Mouse (Mus musculus) heart, adult 2 months (tissue): ENCODE results near the gene Cenpm.

Experiments
- CTCF ChIP-seq: fragments of 200-600 bp; IDR thresholded peaks from 2 replicates; pipeline ENCODE4 v1.8.1; 2022; ENCODE audit warnings: antibody characterized with exemption, mild to moderate bottlenecking, moderate library complexity
- EP300 ChIP-seq: fragments of 200-500 bp; IDR thresholded peaks from 2 replicates; pipeline ENCODE4 v1.6.1; 2011; ENCODE audit warnings: low read depth, low read length, control low read depth; ENCODE audit not compliant: insufficient read depth
- POLR2A ChIP-seq: fragments of 200-500 bp; IDR thresholded peaks from 2 replicates; pipeline ENCODE4 v1.6.1; 2011; ENCODE audit warnings: mild to moderate bottlenecking, low read depth, low read length, control low read depth; ENCODE audit not compliant: insufficient read depth

DNA sequence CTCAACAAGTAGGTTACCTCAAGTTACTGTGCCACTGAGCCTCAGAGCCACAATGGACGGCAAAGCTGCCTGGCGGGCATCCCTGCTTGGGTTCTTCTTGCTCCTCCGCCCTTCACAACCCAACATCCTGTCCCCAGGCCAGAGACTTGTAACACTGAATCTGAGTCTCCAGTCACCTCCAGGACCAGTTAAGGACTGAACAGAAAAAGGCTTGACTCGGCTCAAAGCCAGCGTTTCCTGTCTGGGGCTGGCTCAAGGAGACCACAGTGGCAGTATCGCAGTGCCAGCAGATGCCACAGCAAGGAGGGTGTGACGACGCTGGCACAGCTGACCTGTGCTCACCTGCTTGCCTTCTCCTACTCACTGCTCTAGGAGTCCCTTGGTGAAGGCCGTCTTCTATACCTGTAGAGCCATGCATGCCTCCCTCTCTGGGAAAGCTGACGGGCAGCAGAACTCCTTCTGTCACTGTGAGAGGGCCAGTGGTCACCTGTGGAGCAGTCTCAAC, 47.2 kb downstream of the Cenpm start:
- TF ChIP-seq POLR2A, result no peak
- TF ChIP-seq CTCF, result no peak
- TF ChIP-seq EP300, result no peak
